Mouse (Mus musculus): ENCODE data around the gene Tnfrsf14. TPM values are rescaled to one million over a fixed set of nuclear protein-coding genes. Genes with fewer than 3 reads are reported as not detected.

The Tnfrsf14 gene
- polyA plus RNA-seq, 1 experiment from 2014 or later = 1.4 TPM

DNA sequence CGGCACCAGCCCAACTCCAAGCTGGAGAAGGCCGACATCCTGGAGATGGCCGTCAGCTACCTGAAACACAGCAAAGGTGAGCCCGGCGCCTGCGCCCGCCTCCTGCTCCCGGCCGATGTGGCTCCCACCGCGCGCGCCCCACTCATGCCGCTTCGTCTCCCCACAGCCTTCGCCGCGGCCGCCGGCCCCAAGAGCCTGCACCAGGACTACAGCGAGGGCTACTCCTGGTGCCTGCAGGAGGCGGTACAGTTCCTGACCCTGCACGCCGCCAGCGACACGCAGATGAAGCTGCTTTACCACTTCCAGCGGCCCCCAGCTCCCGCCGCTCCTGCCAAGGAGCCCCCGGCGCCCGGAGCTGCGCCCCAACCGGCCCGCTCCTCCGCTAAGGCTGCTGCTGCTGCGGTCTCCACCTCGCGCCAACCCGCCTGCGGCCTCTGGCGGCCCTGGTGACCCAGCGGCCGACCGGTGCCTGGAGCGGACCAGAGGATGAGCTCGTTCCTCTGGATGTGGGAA is 32.9 kb upstream of the Tnfrsf14 start:
- H3K27ac ChIP-seq = no peak overlapping the region
- peaks cover 6% of the 10 kb centered on the region for H3K36me3 ChIP-seq
- H3K4me1 ChIP-seq (replicated peaks) = peaks cover 79% of the 10 kb centered on the region
- H3K9ac ChIP-seq (replicated peaks) = peak overlapping the region; percentile 53
- peak overlapping the region; percentile 89 for H3K4me2 ChIP-seq
- no peaks in the 10 kb centered on the region for H3K9me3 ChIP-seq
- under 1% methylated on average over 47 of the region's 47 CpGs for WGBS
- H3K27me3 ChIP-seq = peaks cover 72% of the 10 kb centered on the region
- peak overlapping the region; percentile 46 for H3K4me3 ChIP-seq (replicated peaks)
- ATAC-seq (ENCODE audit: insufficient number of reproducible peaks, insufficient read depth, low FRiP score, low TSS enrichment, low read depth) = no peak

DNA sequence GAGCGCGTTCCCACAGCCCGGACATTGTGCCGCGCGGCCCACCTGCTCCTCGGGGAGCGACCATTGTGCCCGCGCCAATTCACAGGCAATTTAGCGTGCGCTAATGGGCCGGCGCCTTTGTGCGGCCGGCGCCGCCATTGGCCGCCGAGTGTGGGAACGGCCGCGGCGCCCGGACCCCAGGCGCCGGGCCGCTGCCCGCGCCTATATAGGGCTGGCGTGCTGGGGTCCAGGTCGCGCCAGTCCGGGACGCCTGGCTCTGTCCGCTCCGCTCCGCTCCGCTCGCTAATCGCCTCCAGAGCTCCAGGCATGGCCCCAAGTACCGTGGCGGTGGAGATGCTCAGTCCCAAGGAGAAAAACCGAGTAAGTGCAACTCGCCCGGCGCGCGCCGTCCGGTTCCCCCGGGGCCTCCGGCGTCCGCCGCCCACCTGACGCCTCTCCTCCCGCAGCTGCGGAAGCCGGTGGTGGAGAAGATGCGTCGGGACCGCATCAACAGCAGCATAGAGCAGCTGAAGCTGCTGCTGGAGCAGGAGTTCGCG is 32.4 kb upstream of the Tnfrsf14 start, which contains the start of gene Hes5:
Hes5 (plus strand) TSS at position 234 of the 536 bp plus-strand sequence.
- Histone ChIP-seq H3K4me1 (replicated peaks) (peaks cover 76% of the 10 kb centered on the region), H3K4me2 (peak within 1 kb of the TSS; percentile 89), H3K9me3 (no peaks in the 10 kb centered on the region), H3K27me3 (peaks cover 78% of the 10 kb centered on the region), H3K36me3 (0 out of 2 replicates have a peak, but pooled peaks cover under 1% of the 10 kb centered on the region), H3K9ac (replicated peaks) (peak within 1 kb of the TSS; percentile 53), H3K27ac (no peak within 1 kb of the TSS), H3K4me3 (replicated peaks) (peak within 1 kb of the TSS; percentile 46)
- under 1% methylated on average over 65 of the region's 65 CpGs for WGBS
- ATAC-seq (ENCODE audit: insufficient number of reproducible peaks, insufficient read depth, low FRiP score, low TSS enrichment, low read depth) = no peak

DNA sequence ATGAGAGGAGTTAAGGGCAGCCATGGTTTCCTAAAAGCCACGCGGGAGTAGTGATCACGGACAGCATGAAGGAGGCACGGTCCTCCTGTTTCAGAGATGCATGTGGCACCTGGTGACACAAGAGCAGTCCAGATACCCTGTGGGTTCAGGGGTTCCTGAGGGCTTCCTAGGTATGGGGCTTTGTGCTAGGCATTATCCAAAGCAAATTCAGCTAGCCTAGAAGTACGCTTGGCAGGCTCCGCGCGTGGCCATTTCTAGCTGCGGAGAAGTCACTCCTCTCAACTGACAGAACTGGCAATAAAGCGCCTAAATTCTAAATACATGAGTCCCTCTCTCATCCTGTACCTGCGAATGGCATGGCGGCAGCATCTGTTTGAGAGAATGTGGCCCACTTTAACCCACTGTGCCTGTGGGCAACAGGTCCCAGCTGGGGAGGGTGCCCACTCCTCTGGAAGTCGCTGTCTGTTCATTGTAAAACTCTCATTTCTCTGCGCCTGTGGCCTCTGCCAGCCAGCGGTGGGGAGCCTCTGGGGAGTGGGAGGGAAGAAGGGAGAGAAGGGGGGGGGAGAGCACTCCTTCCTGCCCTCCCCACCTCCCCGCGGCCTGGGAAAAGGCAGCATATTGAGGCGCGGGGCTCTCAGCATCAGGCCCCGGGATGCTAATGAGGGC is 31.8 kb upstream of the Tnfrsf14 start:
- no peak for ATAC-seq (ENCODE audit: insufficient number of reproducible peaks, insufficient read depth, low FRiP score, low TSS enrichment, low read depth)
- peak overlapping the region; percentile 89 for H3K4me2 ChIP-seq
- no peak overlapping the region for H3K27ac ChIP-seq
- H3K27me3 ChIP-seq = peaks cover 84% of the 10 kb centered on the region
- H3K4me3 ChIP-seq (replicated peaks) = peak overlapping the region; percentile 46
- no peaks in the 10 kb centered on the region for H3K36me3 ChIP-seq
- no peaks in the 10 kb centered on the region for H3K9me3 ChIP-seq
- H3K4me1 ChIP-seq (replicated peaks) = peaks cover 70% of the 10 kb centered on the region
- 23% methylated on average over 20 of the region's 20 CpGs for WGBS
- H3K9ac ChIP-seq (replicated peaks) = peak overlapping the region; percentile 53; the same call in 1 of the 2 replicates

DNA sequence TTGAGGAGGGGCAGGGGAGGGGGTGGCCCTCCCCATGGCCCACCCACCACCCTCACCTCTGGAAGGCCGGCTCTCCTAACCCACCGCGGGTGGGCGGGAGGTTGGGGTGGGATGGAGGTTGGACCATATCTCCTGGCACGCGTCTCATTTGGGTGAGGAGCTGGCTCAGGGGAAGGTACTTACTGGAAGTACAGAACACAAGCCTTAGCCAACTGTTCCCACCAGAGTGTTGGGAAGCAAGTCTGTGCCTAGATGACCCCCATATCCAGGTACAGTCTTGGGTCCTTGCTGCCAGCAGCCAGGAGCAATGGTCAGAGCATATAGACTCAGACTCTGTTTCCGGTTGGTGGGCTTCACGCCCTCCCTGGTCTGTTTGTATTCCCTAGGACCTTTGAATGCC is 30.3 kb upstream of the Tnfrsf14 start:
- H3K9me3 ChIP-seq = no peaks in the 10 kb centered on the region
- peaks cover 64% of the 10 kb centered on the region for H3K4me1 ChIP-seq (replicated peaks)
- 16% methylated on average over 8 of the region's 8 CpGs for WGBS
- peak overlapping the region; percentile 20; the same call in 1 of the 2 replicates for H3K4me3 ChIP-seq (replicated peaks)
- H3K36me3 ChIP-seq = no peaks in the 10 kb centered on the region
- H3K27me3 ChIP-seq = peaks cover 98% of the 10 kb centered on the region
- H3K9ac ChIP-seq (replicated peaks) = no peak overlapping the region
- 0 out of 2 replicates have a peak overlapping the region, but pooled peaks have one; percentile 35 for H3K27ac ChIP-seq
- peak overlapping the region; percentile 52 for H3K4me2 ChIP-seq
- ATAC-seq (ENCODE audit: insufficient number of reproducible peaks, insufficient read depth, low FRiP score, low TSS enrichment, low read depth) = no peak

DNA sequence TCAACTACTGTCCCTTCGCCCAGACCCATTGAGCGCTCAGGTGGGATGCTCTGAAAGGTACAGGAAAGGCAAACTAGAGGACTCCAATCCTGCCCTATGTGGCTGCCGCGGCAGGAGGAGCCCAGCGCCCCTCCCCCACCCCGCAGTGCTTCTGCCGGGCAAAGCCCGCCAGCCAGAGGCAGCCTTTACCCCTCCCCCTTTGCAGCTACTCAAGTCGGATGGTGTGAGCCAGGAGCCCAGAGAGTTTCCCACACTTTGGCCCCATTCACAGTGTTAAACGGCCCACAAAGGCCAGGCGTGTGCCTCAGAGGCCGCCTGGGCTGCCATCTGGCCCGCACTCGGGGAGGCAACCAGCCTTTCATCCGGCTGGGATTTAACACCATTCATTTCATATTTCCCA is 29.8 kb upstream of the Tnfrsf14 start:
- Histone ChIP-seq H3K9ac (replicated peaks) (peak overlapping the region; percentile 37; the same call in 1 of the 2 replicates), H3K27ac (0 out of 2 replicates have a peak overlapping the region, but pooled peaks have one; percentile 35), H3K4me1 (replicated peaks) (peaks cover 63% of the 10 kb centered on the region), H3K9me3 (no peaks in the 10 kb centered on the region), H3K36me3 (no peaks in the 10 kb centered on the region), H3K4me2 (peak overlapping the region; percentile 52), H3K27me3 (peaks cover 98% of the 10 kb centered on the region), H3K4me3 (replicated peaks) (peak overlapping the region; percentile 20)
- peak; percentile 38; the same call in 1 of the 2 replicates for ATAC-seq (ENCODE audit: insufficient number of reproducible peaks, insufficient read depth, low FRiP score, low TSS enrichment, low read depth)
- 1% methylated on average over 15 of the region's 15 CpGs for WGBS

DNA sequence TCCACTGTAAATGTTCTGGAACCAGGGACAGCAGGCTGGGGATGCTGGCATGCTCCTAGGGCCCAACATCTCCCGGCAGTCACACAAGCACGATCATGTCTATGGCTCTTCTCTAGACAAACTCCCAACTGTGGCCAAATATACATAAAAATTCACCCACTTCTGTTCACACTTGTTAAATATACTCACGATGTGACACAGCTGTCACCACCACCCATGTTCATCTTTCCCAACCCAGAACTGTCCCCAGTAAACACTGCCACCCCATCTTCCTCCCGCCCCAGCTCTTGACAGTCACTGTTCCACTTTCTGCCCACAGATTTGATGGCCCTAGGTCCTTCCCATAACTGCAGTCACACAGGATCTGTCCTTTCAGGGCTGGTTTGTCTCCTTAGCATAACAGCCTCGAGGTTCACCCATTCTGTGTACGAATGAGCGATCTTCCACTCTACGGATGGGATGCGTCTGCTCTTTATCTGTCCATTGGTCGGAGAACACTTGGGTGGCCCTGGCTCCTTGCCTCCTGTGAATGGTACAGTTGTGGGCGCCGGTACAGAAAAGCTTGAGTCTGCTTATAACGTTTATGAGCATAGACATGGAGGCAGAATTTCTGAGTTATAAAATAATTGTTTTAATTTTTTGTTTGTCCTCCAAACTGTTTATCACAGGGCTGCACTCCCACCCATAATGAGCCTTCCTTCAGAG is 29.1 kb upstream of the Tnfrsf14 start:
- Histone ChIP-seq H3K36me3 (no peaks in the 10 kb centered on the region), H3K27me3 (peaks cover 98% of the 10 kb centered on the region), H3K4me1 (replicated peaks) (peaks cover 62% of the 10 kb centered on the region), H3K4me2 (peak overlapping the region; percentile 52), H3K9ac (replicated peaks) (no peak overlapping the region), H3K9me3 (no peaks in the 10 kb centered on the region), H3K27ac (no peak overlapping the region), H3K4me3 (replicated peaks) (no peak overlapping the region)
- no peak for ATAC-seq (ENCODE audit: insufficient number of reproducible peaks, insufficient read depth, low FRiP score, low TSS enrichment, low read depth)
- WGBS = 60% methylated on average over 13 of the region's 13 CpGs

DNA sequence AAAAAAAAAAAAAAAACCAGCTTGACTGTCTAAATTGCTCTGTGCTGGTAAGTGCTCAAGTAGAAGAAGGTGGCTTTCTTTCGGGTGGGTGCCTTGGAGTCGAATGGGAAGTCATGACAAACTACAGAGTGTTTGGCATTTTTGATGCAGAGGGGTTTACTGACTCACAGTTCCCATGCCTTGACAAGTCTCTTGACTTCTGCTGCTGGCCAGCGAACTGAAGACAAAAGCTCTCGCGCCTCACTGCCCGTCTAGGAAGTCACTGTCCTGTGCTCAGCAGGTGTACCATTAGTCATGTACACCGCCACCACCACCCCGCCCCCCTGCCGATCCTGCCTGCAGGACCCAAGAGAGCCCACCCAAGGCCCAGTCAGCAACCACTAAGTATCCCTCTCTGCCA is 28.2 kb upstream of the Tnfrsf14 start:
- H3K4me1 ChIP-seq (replicated peaks) = peaks cover 55% of the 10 kb centered on the region
- no peak overlapping the region for H3K9ac ChIP-seq (replicated peaks)
- no peaks in the 10 kb centered on the region for H3K36me3 ChIP-seq
- no peak overlapping the region for H3K4me3 ChIP-seq (replicated peaks)
- ATAC-seq (ENCODE audit: insufficient number of reproducible peaks, insufficient read depth, low FRiP score, low TSS enrichment, low read depth) = no peak
- WGBS = 57% methylated on average over 9 of the region's 9 CpGs
- H3K27ac ChIP-seq = no peak overlapping the region
- H3K9me3 ChIP-seq = no peaks in the 10 kb centered on the region
- H3K4me2 ChIP-seq = no peak overlapping the region
- H3K27me3 ChIP-seq = peaks cover 98% of the 10 kb centered on the region

DNA sequence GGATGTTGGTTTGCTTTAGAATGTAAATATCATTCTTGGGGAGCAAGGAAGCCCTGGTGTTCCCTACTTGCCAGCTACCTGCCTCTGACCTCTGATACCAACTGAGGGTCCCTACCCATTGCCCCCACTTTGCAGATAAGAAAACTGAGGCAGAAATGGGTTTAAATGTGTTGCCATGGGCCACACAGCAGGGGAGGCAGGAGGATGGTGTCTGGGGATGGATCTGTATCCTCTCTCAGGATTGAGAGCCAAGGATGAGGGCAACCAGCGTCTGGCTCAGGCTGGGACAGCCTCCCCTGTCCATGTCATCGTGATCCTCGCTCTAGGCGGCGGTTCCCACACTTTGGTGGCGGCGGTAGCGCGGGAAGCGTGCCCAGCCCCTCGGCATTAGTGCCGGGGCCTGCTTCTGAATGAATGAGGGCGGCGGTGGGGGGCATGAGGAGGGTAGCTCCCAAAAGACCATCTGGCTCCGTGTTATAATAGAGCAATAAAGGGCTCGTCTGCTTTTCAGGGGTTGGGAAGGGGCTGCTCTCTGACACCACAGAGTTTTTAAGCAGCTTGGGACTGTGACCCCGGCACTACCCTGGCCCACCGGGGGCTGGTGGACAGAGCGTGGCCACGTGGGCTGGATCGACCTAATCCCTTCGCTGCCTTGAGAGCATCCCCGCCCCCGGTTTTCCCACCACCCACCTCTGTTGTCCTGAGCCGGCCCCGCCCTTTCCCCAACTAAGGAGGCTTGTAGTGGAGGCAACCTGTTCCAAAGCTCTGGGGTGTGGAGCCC is 24.3 kb upstream of the Tnfrsf14 start:
- peak overlapping the region; percentile 6; the same call in 1 of the 2 replicates for H3K4me3 ChIP-seq (replicated peaks)
- H3K4me2 ChIP-seq = peak overlapping the region; percentile 8; the same call in 1 of the 2 replicates
- WGBS = 2% methylated on average over 26 of the region's 26 CpGs
- no peaks in the 10 kb centered on the region for H3K9me3 ChIP-seq
- no peak overlapping the region for H3K27ac ChIP-seq
- ATAC-seq (ENCODE audit: insufficient number of reproducible peaks, insufficient read depth, low FRiP score, low TSS enrichment, low read depth) = no peak
- 0 out of 2 replicates have a peak overlapping the region, but pooled peaks have one; percentile 27 for H3K9ac ChIP-seq (replicated peaks)
- H3K4me1 ChIP-seq (replicated peaks) = peaks cover 34% of the 10 kb centered on the region
- H3K36me3 ChIP-seq = no peaks in the 10 kb centered on the region
- H3K27me3 ChIP-seq = peaks cover 94% of the 10 kb centered on the region

DNA sequence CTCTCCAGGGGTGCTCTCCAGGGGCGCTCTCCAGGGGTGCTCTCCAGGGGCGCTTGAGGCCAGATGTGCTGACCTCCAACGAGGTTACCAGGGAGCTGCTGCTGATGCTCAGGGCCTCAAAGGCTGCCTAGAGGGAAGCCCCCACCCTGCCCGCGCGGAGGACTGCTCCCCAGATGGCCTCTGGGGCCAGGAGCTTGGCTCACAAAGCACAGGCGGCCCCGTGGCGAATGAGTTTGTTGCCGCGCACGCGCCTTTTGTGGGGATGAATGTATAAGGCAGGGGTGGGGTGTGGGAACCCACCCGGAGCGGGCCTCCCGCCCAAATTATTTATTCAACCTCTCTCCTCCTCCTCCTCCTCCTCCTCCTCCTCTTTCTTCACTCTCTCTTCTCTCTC is 21.2 kb upstream of the Tnfrsf14 start:
- ATAC-seq (ENCODE audit: insufficient number of reproducible peaks, insufficient read depth, low FRiP score, low TSS enrichment, low read depth) = no peak
- H3K4me2 ChIP-seq = no peak overlapping the region
- peaks cover 67% of the 10 kb centered on the region for H3K27me3 ChIP-seq
- WGBS = 17% methylated on average over 16 of the region's 16 CpGs
- no peak overlapping the region for H3K9ac ChIP-seq (replicated peaks)
- no peak overlapping the region for H3K27ac ChIP-seq
- no peaks in the 10 kb centered on the region for H3K9me3 ChIP-seq
- H3K4me3 ChIP-seq (replicated peaks) = no peak overlapping the region
- H3K36me3 ChIP-seq = no peaks in the 10 kb centered on the region
- H3K4me1 ChIP-seq (replicated peaks) = peaks cover 35% of the 10 kb centered on the region

DNA sequence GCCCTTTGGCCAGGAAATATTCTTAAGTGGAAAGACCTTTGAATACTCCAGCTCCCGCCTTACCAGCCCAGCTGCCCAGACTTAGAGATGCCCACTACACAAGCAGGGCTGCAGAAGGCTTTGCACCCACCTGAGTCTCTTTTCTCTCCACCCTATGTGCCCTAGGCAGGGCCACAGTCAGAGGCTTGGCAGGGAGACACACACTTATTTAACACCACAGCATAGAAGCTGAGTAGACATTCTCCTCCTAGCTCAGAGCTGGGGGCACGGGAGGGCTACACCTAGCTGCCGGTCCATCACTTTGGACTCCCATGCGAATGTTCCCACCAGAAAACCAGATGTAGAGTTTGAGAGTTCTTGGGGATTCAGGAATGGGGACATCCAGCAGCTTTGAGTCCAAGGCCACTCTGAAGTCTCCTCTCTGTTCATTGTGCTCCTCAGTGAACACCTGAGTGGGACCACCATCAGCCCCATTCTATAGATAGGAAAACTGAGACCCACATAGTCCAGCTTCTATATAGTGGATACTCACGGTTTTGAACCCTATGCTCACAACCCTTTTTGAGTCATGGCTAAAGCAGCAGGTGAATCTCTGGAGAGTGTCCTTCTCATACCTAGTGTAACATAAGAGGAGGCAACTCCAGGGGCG is 20.7 kb upstream of the Tnfrsf14 start:
- ATAC-seq (ENCODE audit: insufficient number of reproducible peaks, insufficient read depth, low FRiP score, low TSS enrichment, low read depth) = no peak
- Histone ChIP-seq H3K9ac (replicated peaks) (no peak overlapping the region), H3K27me3 (peaks cover 62% of the 10 kb centered on the region), H3K27ac (no peak overlapping the region), H3K4me1 (replicated peaks) (peaks cover 35% of the 10 kb centered on the region), H3K4me3 (replicated peaks) (no peak overlapping the region), H3K9me3 (no peaks in the 10 kb centered on the region), H3K36me3 (no peaks in the 10 kb centered on the region), H3K4me2 (no peak overlapping the region)
- 68% methylated on average over 6 of the region's 6 CpGs for WGBS

All from limb, embryonic 12.5 days (tissue).